Mouse (Mus musculus) liver, embryonic 13.5 days (tissue): Measurements from ENCODE around the gene Gm10234. TPM values are rescaled to one million over a fixed set of nuclear protein-coding genes. Genes with fewer than 3 reads are reported as not detected.

Experiments
- ATAC-seq: fragments of 200-750 bp; cut with Nextera tagmentation; 2 replicates; pipeline ENCODE4 v1.8.0; 2017; ENCODE audit warnings: low read depth, mild to moderate bottlenecking, moderate number of reproducible peaks, moderate library complexity
- DNase-seq: peaks from one replicate; pipeline ENCODE4 v3.0.0; 2022
- H3K27ac ChIP-seq: fragments of 300-500 bp; sonication (generic); 2 replicates; pipeline ENCODE4 v1.5.1; 2015; ENCODE audit warnings: moderate library complexity, mild to moderate bottlenecking, inconsistent platforms
- H3K27me3 ChIP-seq: fragments of 300-500 bp; sonication (generic); 2 replicates; pipeline ENCODE4 v1.6.1; 2015; ENCODE audit warnings: mild to moderate bottlenecking, inconsistent platforms
- H3K36me3 ChIP-seq: fragments of 300-500 bp; sonication (generic); 2 replicates; pipeline ENCODE4 v1.6.1; 2015; ENCODE audit warnings: mild to moderate bottlenecking, inconsistent platforms
- H3K4me1 ChIP-seq: fragments of 300-500 bp; sonication (generic); replicated peaks from 2 replicates; pipeline ENCODE4 v1.6.1; 2015; ENCODE audit warnings: inconsistent platforms
- H3K4me2 ChIP-seq: fragments of 300-500 bp; sonication (generic); 2 replicates; pipeline ENCODE4 v1.6.1; 2015; ENCODE audit warnings: inconsistent platforms, mild to moderate bottlenecking, moderate library complexity
- H3K4me3 ChIP-seq: fragments of 300-500 bp; sonication (generic); replicated peaks from 2 replicates; pipeline ENCODE4 v1.5.1; 2015; ENCODE audit warnings: mild to moderate bottlenecking, inconsistent platforms
- H3K9ac ChIP-seq: fragments of 300-500 bp; sonication (generic); 2 replicates; pipeline ENCODE4 v1.6.1; 2015; ENCODE audit warnings: mild to moderate bottlenecking, inconsistent platforms
- H3K9me3 ChIP-seq: fragments of 300-500 bp; sonication (generic); replicated peaks from 2 replicates; pipeline ENCODE4 v1.6.1; 2016; ENCODE audit warnings: inconsistent platforms
- WGBS: fragments of 180-500 bp; shearing (Covaris S2); methylation state at CpG from one replicate; pipeline ENCODE4 v1.1.7; 2015; ENCODE audit not compliant: insufficient replicate concordance; 5-methylcytosine and 5-hydroxymethylcytosine counted together
- polyA plus RNA-seq: library from polyadenylated mRNA; unstranded; fragments of >200 nt; fragmentation: Nextera tagmentation; extraction: Ambion mirVana; gene quantifications from 2 replicates; pipeline ENCODE4 v1.2.1, GENCODE M21; 2015

The Gm10234 gene
- not detected in 2 replicates for polyA plus RNA-seq

DNA sequence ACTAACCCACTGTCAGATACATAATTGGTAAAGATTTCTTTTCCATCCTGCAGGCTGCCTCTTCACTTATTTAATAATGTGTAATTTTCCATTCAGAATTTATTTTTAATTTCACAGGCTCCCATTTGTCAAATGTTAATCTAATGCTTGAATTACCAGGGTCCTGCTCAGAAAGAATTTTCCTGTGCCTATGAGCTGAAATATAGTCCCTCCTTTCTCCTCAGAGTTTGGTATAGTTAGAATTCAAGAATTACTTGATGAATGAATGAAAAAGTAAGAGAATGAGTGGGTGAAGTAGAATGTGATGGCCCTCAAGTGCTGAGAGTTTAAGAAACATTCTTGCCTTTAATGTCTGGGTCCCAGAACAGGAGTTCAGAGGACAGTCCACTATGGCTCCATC lies at the start of gene Gm10234:
TSS of gene Gm10234 (plus strand) at position 301 of the 400 bp plus-strand sequence.
- DNase-seq (no peak), ATAC-seq (no peak)
- Histone ChIP-seq H3K27ac (no peak within 1 kb of the TSS), H3K27me3 (no peaks in the 10 kb centered on the region), H3K36me3 (no peaks in the 10 kb centered on the region), H3K9me3 (no peaks in the 10 kb centered on the region), H3K9ac (no peak within 1 kb of the TSS), H3K4me1 (no peaks in the 10 kb centered on the region), H3K4me3 (no peak within 1 kb of the TSS), H3K4me2 (no peak within 1 kb of the TSS)

DNA sequence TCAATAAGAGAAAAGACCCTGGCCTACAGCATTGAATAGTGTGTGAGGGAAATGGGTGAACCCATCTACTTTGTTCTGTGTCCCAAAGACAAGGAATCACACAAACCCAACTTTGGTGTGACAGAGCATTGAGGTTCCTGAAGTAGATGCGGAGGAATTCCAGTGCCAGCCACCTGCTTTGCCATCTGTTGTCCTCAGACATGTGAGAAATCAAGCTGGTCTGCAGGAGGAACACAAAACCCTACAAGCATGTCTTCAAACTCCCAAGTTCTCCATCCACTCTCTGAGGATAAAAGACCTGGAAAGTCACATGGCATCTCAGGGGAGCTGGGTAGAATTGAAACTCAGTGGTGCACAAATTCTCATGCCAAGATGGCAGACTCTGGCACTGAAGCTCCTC lies 44.3 kb upstream of the Gm10234 start:
- no peak overlapping the region for H3K9ac ChIP-seq
- ATAC-seq: no peak
- H3K4me3 ChIP-seq: no peak overlapping the region
- WGBS: 83% methylated on average over 1 of the region's 1 CpGs
- H3K9me3 ChIP-seq: no peaks in the 10 kb centered on the region
- H3K27me3 ChIP-seq: no peaks in the 10 kb centered on the region
- no peaks in the 10 kb centered on the region for H3K36me3 ChIP-seq
- H3K27ac ChIP-seq: no peak overlapping the region
- no peaks in the 10 kb centered on the region for H3K4me1 ChIP-seq
- DNase-seq: no peak
- no peak overlapping the region for H3K4me2 ChIP-seq

DNA sequence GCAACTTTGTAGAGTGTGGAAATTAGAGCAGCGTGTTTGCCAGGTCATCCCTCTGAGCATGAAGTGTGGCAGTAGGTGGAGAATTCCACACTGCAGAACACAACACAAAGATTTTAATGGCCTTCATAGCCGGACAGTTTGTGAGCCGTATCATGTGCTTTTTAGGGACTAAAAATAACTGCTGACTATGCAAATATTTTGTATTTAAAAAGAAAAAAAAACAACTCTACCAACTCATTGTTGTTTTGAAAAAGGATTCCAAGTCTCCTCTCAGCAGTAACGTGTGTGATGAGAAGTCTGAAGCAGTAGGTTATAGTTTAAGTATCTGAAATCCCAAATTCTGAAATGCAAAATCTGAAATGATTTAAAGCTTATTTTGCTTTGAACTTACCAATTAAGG lies 25.9 kb upstream of the Gm10234 start:
- no peaks in the 10 kb centered on the region for H3K27me3 ChIP-seq
- H3K4me1 ChIP-seq: no peaks in the 10 kb centered on the region
- H3K4me2 ChIP-seq: no peak overlapping the region
- DNase-seq: no peak
- H3K4me3 ChIP-seq: no peak overlapping the region
- no peaks in the 10 kb centered on the region for H3K36me3 ChIP-seq
- no peaks in the 10 kb centered on the region for H3K9me3 ChIP-seq
- no peak overlapping the region for H3K27ac ChIP-seq
- no peak overlapping the region for H3K9ac ChIP-seq
- ATAC-seq: no peak
- 59% methylated on average over 4 of the region's 4 CpGs for WGBS

DNA sequence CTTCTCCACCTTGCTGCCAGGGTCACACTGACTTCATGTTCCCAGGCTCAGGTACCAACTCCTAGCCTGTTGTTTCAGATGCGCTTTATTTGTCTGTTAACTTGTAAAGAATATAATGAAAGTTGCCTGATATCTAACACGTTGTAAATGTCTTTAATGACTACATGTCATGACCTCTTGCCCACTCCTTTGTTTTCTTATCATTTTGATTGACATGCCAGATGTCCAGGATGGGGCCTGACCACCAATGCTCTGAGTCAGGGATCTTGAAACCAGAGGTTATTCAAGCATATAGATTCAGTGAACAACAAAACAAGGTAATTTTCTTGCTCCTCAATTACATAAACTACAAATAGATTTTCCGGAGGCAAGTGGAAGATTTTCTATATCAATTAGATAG lies 23.5 kb upstream of the Gm10234 start:
- 58% methylated on average over 3 of the region's 3 CpGs for WGBS
- Histone ChIP-seq H3K9me3 (no peaks in the 10 kb centered on the region), H3K4me3 (no peak overlapping the region), H3K27me3 (no peaks in the 10 kb centered on the region), H3K4me2 (no peak overlapping the region), H3K9ac (no peak overlapping the region), H3K4me1 (no peaks in the 10 kb centered on the region), H3K27ac (no peak overlapping the region), H3K36me3 (no peaks in the 10 kb centered on the region)
- ATAC-seq (no peak), DNase-seq (no peak)

DNA sequence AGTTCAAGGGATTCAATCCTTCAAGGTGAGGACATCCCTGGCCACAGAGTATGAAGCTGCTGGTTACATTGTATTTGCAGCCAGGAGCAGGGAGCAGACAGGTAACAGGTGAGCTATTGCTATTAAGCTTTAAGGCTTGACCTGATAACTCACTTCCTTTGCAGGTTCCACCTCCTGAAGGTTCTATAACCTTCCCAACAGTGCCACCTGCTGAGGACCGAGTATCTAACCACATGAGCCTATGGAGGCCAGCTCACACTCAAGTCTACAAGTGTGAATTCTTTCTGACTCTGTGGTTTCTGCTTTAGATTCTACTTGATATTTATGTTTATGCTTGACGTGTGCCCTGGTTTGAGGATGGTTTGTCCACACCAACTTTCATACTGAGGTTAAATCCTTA lies 21.3 kb upstream of the Gm10234 start:
- Histone ChIP-seq H3K4me1 (no peaks in the 10 kb centered on the region), H3K9ac (no peak overlapping the region), H3K9me3 (no peaks in the 10 kb centered on the region), H3K4me2 (no peak overlapping the region), H3K27me3 (no peaks in the 10 kb centered on the region), H3K36me3 (no peaks in the 10 kb centered on the region), H3K4me3 (no peak overlapping the region), H3K27ac (no peak overlapping the region)
- DNase-seq (no peak), ATAC-seq (no peak)
- WGBS: 46% methylated on average over 2 of the region's 2 CpGs

DNA sequence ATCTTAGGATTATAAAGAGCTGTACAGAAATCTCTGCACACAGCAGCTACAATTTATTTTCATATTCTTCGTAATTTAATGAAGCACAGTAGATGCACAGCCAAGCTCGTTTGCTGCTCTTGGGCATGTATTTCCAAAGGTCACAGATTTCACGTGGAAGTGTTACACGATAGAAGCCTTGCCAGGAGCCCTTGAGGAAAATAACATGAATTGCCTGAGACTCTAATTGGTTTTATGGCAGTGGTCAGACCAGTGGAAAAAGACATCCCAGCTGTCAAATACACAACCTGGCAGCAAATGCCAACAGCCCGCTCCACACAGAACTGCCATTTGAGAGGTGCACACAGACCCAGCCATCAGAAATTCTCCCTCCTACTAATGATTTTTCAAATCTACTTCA lies 9.3 kb downstream of the Gm10234 start:
- H3K4me1 ChIP-seq: no peaks in the 10 kb centered on the region
- no peak for DNase-seq
- no peak overlapping the region for H3K4me2 ChIP-seq
- ATAC-seq: no peak
- no peak overlapping the region for H3K4me3 ChIP-seq
- WGBS: 77% methylated on average over 5 of the region's 5 CpGs
- H3K9ac ChIP-seq: no peak overlapping the region
- H3K27ac ChIP-seq: no peak overlapping the region
- no peaks in the 10 kb centered on the region for H3K36me3 ChIP-seq
- H3K9me3 ChIP-seq: no peaks in the 10 kb centered on the region
- H3K27me3 ChIP-seq: no peaks in the 10 kb centered on the region

DNA sequence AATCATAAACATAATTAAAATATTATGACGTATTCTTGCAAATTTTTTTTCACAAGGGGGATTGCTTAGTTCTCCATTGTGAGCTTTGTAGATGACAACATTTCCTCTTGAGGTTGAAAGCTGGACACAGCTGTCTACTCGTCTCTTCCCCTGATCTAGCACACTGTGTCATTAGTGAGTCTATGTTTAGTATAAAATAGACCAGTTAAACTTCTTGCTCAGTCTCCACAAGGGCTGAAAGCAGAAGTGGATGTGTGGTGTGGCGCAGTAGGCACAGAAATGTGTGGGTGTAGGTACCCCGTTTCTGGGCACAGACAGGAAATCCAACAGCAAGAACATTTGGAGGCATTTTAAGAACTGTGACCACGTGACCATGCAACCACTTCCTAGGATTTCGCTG lies 12.9 kb downstream of the Gm10234 start:
- Histone ChIP-seq H3K27ac (no peak overlapping the region), H3K36me3 (no peaks in the 10 kb centered on the region), H3K4me3 (no peak overlapping the region), H3K4me1 (no peaks in the 10 kb centered on the region), H3K4me2 (no peak overlapping the region), H3K9me3 (no peaks in the 10 kb centered on the region), H3K27me3 (no peaks in the 10 kb centered on the region), H3K9ac (no peak overlapping the region)
- DNase-seq (no peak), ATAC-seq (no peak)
- WGBS: 29% methylated on average over 6 of the region's 6 CpGs

DNA sequence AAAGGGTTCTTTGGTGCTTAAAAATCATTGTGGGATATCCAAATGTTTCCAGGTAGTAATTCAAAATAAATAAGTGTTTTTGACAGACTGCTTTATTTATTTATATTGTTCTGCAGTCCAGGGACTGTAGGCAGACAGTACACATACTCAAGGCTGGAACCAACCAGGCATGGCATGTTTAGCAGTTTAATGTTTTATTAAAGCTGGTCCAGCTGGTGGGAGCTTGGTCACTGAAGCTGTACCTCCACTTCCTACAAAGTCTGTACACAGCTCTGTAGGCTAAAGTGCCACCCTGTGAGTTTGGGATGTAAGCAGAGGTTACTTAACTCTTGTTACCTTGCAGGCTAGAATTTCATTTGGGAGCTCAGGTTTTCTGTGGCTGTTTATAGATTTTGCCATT lies 27.5 kb downstream of the Gm10234 start:
- Histone ChIP-seq H3K4me1 (no peaks in the 10 kb centered on the region), H3K4me3 (no peak overlapping the region), H3K36me3 (no peaks in the 10 kb centered on the region), H3K9me3 (no peaks in the 10 kb centered on the region), H3K27ac (no peak overlapping the region), H3K27me3 (no peaks in the 10 kb centered on the region), H3K4me2 (no peak overlapping the region), H3K9ac (no peak overlapping the region)
- DNase-seq: no peak
- ATAC-seq: no peak

DNA sequence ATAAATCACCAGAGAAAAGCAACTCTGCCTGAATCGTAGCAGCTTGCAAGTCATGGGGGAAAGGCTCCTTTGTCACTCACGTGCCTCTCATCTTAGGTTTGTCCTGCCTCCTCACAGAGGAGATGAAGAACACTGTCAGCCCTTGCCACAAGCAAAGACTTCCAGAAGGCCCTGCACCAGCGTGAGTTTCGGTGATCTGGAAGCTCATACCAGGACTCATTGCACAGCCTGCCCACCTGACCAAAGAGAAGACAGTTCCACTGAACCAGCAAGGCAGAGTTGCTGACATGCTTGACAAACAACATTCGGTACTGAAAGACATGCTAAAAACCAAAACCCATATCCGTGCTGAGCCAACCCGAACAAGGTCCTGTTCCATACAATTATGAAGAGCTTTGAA lies 31.1 kb downstream of the Gm10234 start:
- WGBS: 63% methylated on average over 7 of the region's 7 CpGs
- H3K4me1 ChIP-seq: no peaks in the 10 kb centered on the region
- H3K4me2 ChIP-seq: no peak overlapping the region
- H3K4me3 ChIP-seq: no peak overlapping the region
- no peaks in the 10 kb centered on the region for H3K27me3 ChIP-seq
- H3K9ac ChIP-seq: no peak overlapping the region
- no peaks in the 10 kb centered on the region for H3K9me3 ChIP-seq
- DNase-seq (no peak), ATAC-seq (no peak)
- no peak overlapping the region for H3K27ac ChIP-seq
- H3K36me3 ChIP-seq: no peaks in the 10 kb centered on the region

DNA sequence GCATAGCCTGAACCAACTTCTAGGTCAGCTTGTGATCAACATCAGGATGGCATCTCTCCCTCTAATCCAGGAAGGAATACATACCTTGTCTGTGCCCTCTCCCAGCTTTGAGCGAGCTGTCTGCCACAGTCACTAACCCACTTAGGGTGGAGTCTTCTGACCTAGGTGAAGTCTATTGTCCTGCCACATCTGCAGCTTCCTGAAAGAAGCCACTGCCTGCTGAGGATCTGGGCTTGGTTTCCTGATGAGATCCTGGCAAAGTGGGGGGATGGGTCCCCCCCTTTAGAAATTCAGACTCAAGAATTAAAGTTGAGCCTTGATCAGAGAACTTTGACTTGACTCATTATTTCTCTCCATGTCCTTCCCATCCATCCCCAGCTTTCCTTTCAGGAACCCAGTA lies 32.0 kb downstream of the Gm10234 start:
- no peak for DNase-seq
- Histone ChIP-seq H3K27ac (no peak overlapping the region), H3K36me3 (no peaks in the 10 kb centered on the region), H3K4me2 (no peak overlapping the region), H3K9me3 (no peaks in the 10 kb centered on the region), H3K9ac (no peak overlapping the region), H3K27me3 (no peaks in the 10 kb centered on the region), H3K4me1 (no peaks in the 10 kb centered on the region), H3K4me3 (no peak overlapping the region)
- no peak for ATAC-seq
- 40% methylated on average over 1 of the region's 1 CpGs for WGBS

DNA sequence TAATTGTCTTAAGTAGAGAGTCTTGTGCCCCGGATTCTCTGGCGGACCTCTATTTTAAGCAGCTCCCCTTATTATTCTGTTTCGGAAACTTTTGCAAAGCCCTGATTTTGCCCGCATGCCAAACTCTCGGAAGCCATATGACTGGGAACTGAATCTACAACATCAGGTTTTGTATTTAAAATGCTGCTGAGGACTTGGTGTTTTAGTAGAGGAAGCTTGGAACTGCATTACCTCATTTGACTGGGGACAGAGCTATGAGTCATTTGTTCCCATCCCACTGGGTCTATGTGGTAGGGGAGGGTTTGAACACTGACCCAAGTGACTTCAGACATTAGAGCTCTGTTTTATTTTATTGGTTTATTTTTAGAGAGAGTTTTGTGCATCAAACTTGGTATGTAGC lies 38.2 kb downstream of the Gm10234 start:
- H3K27me3 ChIP-seq: no peaks in the 10 kb centered on the region
- DNase-seq: no peak
- WGBS: 69% methylated on average over 5 of the region's 5 CpGs
- no peak overlapping the region for H3K9ac ChIP-seq
- no peak overlapping the region for H3K4me2 ChIP-seq
- H3K4me1 ChIP-seq: no peaks in the 10 kb centered on the region
- H3K36me3 ChIP-seq: no peaks in the 10 kb centered on the region
- H3K4me3 ChIP-seq: no peak overlapping the region
- no peak overlapping the region for H3K27ac ChIP-seq
- no peaks in the 10 kb centered on the region for H3K9me3 ChIP-seq
- no peak for ATAC-seq

DNA sequence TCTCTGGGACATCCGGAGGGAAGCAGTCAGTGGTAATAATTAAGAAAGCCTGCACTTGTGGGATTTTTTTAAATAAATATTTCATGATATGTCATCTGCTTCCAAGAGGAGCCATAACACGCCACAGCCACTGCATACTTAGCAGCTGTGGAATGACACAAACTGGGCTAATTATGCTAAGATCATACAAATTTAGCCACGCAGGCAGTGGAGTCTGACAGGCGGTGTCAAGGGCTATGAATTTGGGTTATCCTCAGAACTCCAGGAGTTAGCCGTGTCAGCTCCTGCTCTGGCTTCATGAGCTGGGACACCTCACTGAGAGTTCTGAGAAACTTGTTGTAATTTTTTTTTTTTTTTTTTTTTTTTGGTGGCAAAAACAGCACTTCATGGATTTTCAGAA lies 40.8 kb downstream of the Gm10234 start:
- H3K27ac ChIP-seq: no peak overlapping the region
- H3K9me3 ChIP-seq: no peaks in the 10 kb centered on the region
- ATAC-seq (no peak), DNase-seq (no peak)
- no peak overlapping the region for H3K4me3 ChIP-seq
- no peak overlapping the region for H3K4me2 ChIP-seq
- no peaks in the 10 kb centered on the region for H3K4me1 ChIP-seq
- WGBS: 77% methylated on average over 5 of the region's 5 CpGs
- no peaks in the 10 kb centered on the region for H3K27me3 ChIP-seq
- H3K36me3 ChIP-seq: no peaks in the 10 kb centered on the region
- H3K9ac ChIP-seq: no peak overlapping the region

DNA sequence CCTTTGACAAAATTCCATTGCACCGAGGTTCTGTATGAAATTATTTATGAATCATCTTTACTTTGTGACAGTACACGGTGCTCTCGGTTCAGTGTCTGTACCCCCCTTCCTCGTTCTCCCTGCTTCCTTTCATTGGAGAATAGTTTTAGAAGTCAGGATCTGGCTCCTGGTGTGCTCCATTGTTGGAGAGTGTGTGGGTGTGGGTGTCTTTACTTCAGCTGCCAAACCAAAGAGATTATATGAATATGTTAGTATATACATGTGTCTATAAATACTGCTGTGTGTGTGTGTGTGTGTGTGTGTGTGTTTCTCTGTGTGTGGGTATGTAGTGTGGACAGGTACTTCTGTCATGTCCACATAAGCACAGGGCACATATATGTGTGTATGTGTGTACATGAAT lies 49.9 kb downstream of the Gm10234 start:
- no peak overlapping the region for H3K27ac ChIP-seq
- H3K9me3 ChIP-seq: no peaks in the 10 kb centered on the region
- H3K27me3 ChIP-seq: no peaks in the 10 kb centered on the region
- no peak for ATAC-seq
- 64% methylated on average over 4 of the region's 4 CpGs for WGBS
- no peak overlapping the region for H3K9ac ChIP-seq
- no peak for DNase-seq
- no peaks in the 10 kb centered on the region for H3K36me3 ChIP-seq
- H3K4me3 ChIP-seq: no peak overlapping the region
- H3K4me2 ChIP-seq: no peak overlapping the region
- no peaks in the 10 kb centered on the region for H3K4me1 ChIP-seq
